Mouse (Mus musculus) right cerebral cortex, postnatal 25 days (tissue): ENCODE data around the gene Arhgap30.

Experiments
- DNase-seq: peaks from one replicate; pipeline ENCODE4 v3.0.0; 2022

The Arhgap30 gene

DNA sequence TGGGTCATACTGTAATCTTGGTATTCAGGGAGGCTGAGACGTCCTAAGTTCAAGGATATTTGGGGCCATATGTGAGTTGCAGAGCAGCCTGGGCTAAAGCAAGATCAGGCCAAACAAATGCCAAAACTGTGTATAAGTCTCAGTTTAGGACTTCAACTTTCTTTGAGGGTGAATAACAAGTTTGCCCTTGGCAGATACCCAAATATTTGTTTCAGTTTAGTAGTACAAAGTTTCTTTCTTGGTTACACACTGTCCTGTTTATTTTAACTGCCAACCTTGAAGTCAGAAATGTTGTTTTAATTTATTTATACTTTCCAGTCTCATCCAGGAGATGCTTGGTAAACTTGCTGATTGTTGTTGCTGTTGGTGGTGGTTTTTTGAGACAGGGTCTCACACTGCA, 47.2 kb downstream of the Arhgap30 start:
- DNase-seq = no peak

GRCm38 (mm10) chr1:171437264-171438013, 48.7 kb downstream of the Arhgap30 start, which contains the start of gene F11r:
TSS of gene F11r (plus strand) at chr1:171437535.
- DNase-seq = peak; percentile 27

- no peak for DNase-seq
Observed at GRCm38 (mm10) chr1:171438014-171438670, 49.4 kb downstream of the Arhgap30 start.

DNA sequence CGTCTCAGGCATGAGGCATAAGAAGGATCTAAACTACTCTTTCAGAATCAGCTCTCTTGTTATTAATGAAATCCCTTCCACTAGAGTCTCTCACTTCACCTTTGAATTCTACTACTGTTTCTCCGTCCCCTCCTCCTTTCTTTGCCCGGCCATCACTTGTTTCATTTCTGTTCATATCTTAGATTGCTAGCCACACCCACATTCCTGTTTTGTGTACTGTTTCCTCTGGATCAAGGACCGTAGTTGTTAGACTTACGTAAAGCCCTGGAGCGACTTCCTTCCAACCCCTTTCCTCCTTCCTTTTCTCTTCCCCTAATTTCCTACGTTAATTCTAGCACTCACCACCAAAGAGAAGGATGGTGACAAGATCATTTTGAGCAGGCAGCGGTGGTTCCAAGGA, 50.3 kb downstream of the Arhgap30 start:
- no peak for DNase-seq

- DNase-seq = no peak
Observed at GRCm38 (mm10) chr1:171440025-171440725, 51.4 kb downstream of the Arhgap30 start.

GRCm38 (mm10) chr1:171441466-171442412, 53.0 kb downstream of the Arhgap30 start:
- no peak for DNase-seq

GRCm38 (mm10) chr1:171442413-171442760, 53.6 kb downstream of the Arhgap30 start:
- no peak for DNase-seq

DNA sequence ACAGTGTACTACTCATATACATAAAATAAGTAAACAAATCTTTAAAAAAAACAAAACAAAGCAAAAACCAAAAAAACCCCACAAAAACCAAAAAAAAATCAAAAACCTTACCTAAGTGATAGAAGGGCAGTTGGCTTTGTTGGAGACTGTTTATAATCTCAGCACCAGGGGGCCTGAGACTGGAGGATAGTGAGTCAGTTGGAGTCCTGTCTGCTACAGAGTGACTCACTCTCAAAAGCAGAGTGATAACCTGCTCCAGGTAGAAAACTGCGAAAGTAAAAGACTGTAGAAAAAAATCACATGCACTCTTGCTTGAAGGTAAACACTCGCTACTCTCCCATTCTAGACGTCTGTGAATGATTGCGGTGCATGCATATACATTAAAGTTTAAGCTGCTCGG, 56.3 kb downstream of the Arhgap30 start:
- DNase-seq = no peak

DNA sequence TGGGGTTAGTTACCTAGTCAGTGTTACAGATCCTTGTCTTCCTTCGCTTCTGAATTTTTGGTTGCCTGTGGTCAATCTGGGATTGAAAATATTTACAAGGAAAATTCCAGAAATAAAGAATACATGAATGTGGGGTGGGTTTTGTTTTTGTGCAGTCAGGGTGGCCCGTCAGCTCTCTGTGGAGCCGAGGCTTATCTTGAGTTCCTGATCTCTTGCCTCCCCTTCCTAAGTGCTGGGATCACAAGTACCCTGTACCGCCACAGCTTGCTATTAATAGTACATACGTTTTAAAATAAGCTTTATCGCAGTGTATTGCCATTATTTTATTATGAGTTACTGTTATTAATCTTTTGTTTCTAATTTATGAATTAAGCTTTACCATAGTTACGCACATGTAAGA, 58.1 kb downstream of the Arhgap30 start:
- DNase-seq = no peak

DNA sequence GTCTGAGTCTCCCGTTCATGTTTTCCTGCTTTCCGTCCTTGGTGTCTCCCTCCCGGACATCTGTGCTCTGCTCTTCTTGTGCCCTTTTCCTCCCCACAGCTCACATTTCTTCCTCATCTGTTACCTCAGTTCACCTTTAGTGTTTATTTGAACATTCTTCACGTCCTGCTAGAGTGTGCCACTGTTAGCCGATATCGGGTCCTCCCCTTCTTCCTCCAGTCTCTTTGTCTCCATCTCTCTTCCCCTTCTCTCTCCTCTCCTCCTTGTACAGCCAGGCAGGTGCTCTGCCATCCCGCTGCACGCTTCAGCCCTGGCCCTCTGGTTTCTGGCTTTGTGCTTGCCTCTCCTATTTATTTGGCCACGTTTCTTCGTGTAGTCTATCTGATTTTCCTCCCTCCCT, 58.9 kb downstream of the Arhgap30 start:
- DNase-seq = no peak

DNA sequence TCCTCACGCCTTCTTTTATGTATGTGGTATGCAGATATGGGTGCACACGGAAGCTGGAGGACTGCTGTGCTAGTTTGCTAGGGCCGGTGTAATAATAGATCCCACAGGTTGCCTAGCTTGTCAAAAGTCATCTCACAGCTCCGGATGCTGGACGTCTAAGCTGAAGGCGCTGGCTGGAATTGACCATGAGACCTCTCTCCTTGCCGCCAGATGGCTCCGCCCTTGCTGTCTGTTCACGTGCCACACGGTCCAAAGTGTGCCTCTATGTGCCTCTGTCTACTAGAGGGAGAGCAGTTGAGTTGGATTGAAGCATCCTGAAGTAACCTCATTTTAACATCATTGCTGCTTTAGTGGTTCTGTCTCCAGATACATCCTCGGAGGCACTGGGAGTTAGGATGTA, 61.3 kb downstream of the Arhgap30 start:
- no peak for DNase-seq

DNA sequence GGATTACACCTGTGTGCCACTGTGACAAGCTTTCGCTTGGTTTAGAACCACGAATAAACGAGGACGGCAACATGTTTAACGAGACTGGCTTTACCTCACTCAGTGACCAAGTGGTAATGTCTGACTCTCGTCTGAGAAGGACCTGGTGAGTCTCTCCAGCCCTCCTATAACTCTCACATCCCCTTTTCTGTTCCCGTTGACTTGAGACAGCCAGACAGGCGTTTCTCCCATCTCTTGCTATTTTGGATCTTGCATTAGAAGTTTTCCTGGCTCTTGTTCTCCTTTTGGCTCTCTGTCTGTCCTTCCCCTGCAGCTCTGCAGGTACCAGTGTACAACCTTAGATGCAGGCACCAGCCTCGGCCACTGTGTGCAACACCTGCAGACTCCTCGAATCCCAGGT, 62.2 kb downstream of the Arhgap30 start:
- DNase-seq = no peak

GRCm38 (mm10) chr1:171452522-171452921, 63.8 kb downstream of the Arhgap30 start:
- no peak for DNase-seq

DNA sequence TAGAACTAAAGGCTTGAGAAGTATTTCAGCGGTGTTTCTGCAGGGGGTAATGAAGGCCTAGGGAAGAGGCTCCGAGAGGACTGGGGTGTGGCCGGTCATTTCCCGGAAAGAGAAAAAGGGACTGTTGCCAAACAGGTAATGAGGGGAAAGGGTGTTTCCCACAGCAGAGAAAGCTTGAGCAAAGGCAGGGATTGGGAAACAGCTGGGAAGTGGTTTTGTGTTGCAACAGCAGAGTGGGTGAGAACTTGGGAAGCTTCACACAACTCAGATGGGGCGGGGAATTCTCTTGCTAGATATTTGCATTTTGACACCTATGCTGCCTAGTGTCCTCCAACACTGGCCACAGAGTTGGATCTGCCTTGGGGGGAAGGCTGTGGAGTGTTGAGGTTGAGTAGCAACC, 64.2 kb downstream of the Arhgap30 start:
- no peak for DNase-seq

GRCm38 (mm10) chr1:171454926-171455325, 66.2 kb downstream of the Arhgap30 start:
- no peak for DNase-seq

DNA sequence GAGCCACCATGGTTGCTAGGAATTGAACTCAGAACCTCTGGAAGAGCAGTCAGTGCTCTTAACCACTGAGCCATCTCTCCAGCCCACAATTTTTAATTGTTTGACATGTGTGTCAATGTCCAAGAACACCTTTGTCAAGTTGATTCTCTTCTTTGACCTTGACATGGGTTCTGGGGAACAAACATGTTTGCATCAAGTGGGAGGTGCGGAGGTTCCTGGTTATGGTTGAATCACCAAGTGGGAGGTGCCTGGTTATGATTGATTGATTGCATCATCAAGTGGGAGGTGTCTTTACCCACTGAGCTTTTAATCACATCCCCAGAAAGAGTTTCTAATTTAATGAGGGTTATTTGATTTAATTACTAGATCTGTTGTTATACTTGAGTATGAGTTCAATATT, 68.8 kb downstream of the Arhgap30 start:
- DNase-seq = no peak

- DNase-seq = no peak
Observed at GRCm38 (mm10) chr1:171459791-171460190, 71.0 kb downstream of the Arhgap30 start.
